Mouse (Mus musculus): ENCODE measurements around the gene Cdh4.

Gene Cdh4

DNA sequence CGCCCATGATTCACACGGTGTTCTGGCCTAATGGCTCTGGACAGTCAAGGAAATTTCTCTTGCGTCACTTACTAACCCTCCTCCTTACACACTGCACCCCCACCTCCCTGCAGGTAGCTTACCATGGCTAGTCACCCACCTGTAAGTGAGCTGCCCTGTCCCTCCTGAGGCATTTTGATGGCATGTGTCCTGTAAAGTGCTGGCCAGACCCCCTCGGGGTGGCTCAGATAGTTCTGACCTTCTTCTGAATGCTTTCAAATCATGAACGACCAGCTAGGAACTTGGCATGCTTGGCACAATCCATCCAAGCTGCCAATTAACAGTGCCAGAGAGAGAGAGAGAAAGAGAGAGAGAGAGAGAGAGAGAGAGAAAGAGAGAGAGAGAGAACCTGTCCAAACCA lies 368.9 kb downstream of the Cdh4 start:
- ChIA-PET POLR2A (interaction anchor here in 1 of 4 experiments (0.6 to 1.8 kb wide), 2 partner anchors 13 to 1255 kb away, joined by 4 to 5 read pairs; no protein-coding TSS in a partner anchor), CTCF (interaction anchor here in 1 of 4 experiments (1.3 kb wide), 1 partner anchor 62 kb away, joined by 4 read pairs; no protein-coding TSS in a partner anchor)

DNA sequence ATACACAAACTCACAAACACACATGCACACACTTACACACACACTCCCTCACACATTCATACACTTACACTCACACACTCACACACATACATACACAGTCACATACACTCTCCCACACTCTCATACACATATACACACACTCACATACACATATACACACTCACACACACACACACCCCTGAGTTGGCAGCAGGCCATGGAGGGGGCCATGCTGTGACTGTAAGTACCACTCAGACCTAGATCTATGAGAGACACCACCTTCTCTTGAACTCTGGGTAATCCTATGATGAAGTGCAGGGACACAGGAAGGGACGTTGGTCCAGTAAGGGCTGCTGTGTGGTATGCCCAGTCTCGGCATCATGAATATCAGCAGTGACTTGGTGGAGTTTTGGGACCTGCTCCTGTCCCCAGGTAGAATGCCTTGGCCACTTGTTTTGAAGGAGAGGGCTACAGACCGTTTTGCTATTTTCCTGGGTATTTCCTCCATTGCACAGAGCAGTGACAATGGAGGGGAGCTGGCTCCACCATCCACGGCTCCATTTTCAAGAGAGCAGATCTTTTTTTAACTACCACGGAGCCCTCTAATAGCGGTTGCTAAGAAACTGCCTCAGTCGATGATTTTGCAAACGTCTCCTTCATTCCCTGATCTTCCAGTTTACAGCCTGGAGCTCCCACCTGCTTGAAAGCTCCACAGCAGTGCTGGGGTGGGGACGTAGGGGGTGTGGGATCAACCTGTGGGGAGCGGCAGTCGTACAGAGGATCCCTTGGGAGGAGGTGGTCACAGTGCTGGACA lies 371.0 kb downstream of the Cdh4 start:
- ChIA-PET CTCF (no interaction called here), POLR2A (interaction anchor here in 1 of 4 experiments (1.8 kb wide), 1 partner anchor 11 kb away, joined by 5 read pairs; no protein-coding TSS in a partner anchor)

DNA sequence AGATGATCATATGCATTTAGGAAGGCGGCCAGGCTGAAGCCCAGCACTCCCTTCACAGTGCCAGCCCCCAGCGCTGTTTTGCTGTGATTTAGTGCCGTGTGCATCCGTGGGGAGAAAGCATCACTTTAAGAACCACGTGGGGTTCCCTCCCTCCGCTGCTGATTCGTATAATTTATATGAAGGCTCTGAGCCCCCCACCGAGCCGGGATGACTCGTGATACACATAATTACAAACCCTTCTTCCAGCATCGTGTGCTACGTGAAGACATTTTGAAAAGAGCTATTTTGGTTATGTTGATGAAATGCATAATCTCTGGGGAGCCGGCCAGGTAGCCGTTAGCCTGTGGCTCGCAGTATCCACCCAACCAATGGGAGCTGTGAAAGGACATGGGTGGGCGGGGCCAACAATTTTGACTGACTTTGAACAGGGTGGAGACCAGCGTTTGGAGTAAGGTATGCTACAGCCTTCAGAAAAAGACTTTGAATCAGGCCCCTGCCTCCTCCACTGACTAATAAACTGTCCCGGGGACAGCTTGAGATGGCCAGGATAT lies 382.6 kb downstream of the Cdh4 start:
- POLR2A ChIA-PET = interaction anchor here in 1 of 4 experiments (0.6 kb wide), 1 partner anchor 8 kb away, joined by 3 read pairs; no protein-coding TSS in a partner anchor
- CTCF ChIA-PET = no interaction called here

DNA sequence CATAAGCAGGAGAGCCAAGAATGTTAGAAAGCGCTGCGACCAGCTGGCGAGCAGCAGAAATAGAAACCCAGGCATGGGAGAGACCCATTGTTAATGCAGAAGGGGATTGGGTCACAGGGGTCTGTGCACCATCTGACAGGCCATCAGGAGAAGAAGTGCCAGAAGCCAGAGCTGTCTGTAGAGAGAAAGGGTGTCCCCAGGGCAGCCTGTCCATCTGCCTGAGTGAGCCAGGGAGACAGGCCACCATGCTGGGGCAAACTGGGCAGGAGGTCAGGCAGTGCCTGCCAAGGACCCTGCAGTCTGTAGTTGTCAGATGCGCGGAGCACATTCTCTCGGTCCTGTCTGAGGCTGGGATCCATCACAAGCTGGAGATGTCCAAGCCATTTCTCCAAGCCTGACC lies 386.7 kb downstream of the Cdh4 start:
- ChIA-PET CTCF (interaction anchor here in 1 of 4 experiments (1.3 to 1.4 kb wide), 2 partner anchors 45 to 48 kb away, joined by 3 read pairs; no protein-coding TSS in a partner anchor), POLR2A (no interaction called here)

DNA sequence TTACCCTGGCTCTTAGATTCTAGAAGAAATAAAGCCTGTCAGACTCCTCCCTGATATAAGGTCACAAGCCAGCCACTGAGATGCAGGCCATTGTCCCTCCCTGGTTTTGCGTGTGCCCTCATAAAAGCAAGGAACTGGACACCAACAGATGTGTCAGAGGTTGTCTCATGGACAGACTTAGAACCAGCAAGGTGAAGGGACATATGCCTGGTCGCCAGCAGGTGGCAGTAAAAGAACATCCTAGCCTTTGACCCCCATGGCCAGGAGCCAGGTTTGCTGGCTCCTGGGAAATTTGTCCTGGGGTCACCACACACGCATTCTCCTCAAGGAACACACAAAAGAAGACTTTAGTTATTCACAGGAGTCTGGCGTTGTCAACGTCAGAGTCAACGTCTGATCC lies 387.7 kb downstream of the Cdh4 start:
- POLR2A ChIA-PET = interaction anchor here in 1 of 4 experiments (0.8 kb wide), 1 partner anchor 10 kb away, joined by 3 read pairs; no protein-coding TSS in a partner anchor

DNA sequence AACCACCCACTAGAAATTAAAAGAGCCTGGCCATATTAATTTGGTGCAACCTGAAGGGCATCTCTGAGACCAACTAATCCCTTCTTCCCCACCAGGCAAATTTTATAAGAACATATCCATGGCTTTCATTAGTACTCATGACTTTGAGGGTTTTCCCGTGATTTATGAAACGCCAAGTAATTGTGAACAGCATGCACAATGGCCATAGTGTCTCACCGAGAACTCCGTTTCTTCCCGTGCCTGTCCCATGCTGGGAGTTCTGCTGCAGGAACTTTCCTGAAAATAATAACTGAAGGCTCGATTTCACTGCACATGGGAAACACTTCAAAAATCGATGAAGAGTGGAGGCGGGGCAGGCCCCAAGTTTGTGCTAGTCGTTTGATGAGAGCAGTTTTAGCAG lies 392.7 kb downstream of the Cdh4 start:
- ChIA-PET CTCF (interaction anchor here in 1 of 4 experiments (1.1 kb wide), 1 partner anchor 39 kb away, joined by 3 read pairs; no protein-coding TSS in a partner anchor), POLR2A (interaction anchor here in 1 of 4 experiments (1.1 to 1.3 kb wide), 2 partner anchors 12 to 29 kb away, joined by 4 to 5 read pairs; no protein-coding TSS in a partner anchor)

More for the DNA sequence above, 387.7 kb downstream of the Cdh4 start:
- CTCF ChIA-PET = interaction anchor here in 2 of 4 experiments (1.2 to 1.4 kb wide), 2 partner anchors 34 to 221 kb away, joined by 3 to 6 read pairs; no protein-coding TSS in a partner anchor

DNA sequence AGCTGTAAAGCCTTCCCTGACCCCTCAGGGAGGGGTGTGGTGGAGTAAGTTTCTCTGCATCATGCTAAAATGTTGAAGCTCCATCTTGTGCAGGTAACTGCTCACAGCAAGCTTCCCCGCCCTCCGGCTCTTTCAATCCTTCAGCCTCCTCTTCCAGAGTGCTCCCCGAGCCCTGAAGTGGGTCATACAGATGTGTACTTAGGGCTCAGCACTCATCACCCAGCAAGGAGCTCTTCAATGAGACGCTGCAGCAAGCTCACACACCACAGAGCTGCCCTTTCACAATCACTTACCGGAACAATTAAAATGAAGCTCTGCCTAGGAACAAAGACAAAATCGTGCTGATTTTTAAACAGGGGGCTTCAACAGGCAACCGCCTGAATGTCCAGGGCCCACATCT lies 393.3 kb downstream of the Cdh4 start:
- ChIA-PET POLR2A (interaction anchor here in 2 of 4 experiments (0.5 to 1.3 kb wide), 4 partner anchors 11 to 28 kb away, joined by 3 to 5 read pairs (median 4); no protein-coding TSS in a partner anchor), CTCF (interaction anchor here in 2 of 4 experiments (0.6 to 1.1 kb wide), 2 partner anchors 37 to 38 kb away, joined by 3 read pairs; no protein-coding TSS in a partner anchor)

DNA sequence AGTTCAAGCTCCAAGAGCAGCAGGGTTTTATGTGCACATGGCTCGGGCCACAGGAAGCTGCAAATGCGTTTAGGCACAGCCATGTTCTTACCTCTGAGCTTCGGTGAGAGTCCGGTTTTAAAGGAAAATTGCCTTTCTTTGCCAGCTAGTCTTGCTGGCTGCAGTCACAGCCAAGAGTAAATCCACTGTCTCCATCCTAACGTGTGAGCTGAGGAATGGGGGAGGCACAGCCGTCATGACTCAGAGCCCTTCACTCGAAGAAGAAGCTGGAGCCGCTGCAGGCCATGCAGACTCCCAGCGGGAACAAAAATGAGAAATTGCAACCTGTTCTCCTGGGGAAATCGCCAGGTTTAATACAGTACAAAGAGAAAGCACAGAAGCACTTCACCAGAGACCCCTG lies 395.0 kb downstream of the Cdh4 start:
- CTCF ChIA-PET = no interaction called here

DNA sequence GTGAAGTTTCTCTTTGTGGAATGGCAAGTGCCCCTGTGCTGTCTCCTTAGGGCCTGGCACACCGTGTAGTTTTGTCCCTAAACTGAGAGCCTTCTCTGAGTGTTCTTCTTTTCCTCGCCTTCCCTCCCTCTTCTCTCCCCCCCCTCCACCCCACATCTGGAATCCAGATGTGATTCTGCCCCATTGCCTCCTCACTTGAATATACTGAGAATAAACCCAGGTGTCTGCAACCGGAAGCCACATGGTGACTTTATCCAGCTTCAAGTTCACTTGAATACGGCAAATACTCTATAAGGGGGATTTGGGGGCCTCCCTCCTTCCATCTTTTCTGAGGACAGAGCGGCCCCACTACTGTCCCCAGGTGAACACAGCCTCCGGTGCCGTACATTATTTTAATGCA lies 395.8 kb downstream of the Cdh4 start:
- ChIA-PET CTCF (interaction anchor here in 1 of 4 experiments (1.2 kb wide), 1 partner anchor 39 kb away, joined by 3 read pairs; no protein-coding TSS in a partner anchor), POLR2A (no interaction called here)

More for the DNA sequence above, 395.0 kb downstream of the Cdh4 start:
- POLR2A ChIA-PET = no interaction called here

DNA sequence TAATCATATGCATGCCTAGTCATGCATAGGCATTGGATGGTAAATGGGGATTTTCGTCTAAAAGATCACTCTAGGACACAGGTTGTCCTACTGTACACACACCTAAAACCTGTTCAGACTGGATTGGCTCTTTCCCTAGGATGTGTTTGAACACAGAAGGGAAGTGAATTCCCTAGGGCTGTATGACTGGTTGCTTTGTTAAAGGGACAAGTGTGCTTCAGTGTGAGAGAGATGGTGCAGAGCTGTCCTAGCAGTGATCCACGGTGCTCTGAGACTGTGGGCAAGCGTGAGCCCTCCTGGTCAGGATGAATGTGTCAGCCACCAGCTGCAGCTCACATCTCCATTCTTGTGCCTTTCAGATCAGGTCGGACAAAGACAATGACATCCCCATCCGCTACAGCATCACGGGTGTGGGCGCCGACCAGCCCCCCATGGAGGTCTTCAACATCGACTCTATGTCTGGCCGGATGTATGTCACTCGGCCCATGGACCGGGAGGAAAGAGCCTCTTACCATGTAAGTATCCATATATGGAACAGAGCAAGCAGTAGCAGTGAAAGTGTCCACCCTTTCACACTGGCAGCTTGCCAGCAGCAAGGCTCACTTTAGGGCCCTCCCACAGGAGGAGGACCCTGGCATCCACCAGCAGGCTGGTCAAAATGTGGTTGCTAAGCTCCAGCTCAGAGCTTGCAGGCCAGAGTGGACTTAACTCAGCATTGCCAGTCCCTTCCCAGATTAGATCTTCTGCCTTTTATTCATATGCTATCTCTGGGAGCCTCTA lies 400.6 kb downstream of the Cdh4 start:
- POLR2A ChIA-PET = no interaction called here
- CTCF ChIA-PET = interaction anchor here in 1 of 4 experiments (2.0 kb wide), 1 partner anchor 34 kb away, joined by 4 read pairs; no protein-coding TSS in a partner anchor

DNA sequence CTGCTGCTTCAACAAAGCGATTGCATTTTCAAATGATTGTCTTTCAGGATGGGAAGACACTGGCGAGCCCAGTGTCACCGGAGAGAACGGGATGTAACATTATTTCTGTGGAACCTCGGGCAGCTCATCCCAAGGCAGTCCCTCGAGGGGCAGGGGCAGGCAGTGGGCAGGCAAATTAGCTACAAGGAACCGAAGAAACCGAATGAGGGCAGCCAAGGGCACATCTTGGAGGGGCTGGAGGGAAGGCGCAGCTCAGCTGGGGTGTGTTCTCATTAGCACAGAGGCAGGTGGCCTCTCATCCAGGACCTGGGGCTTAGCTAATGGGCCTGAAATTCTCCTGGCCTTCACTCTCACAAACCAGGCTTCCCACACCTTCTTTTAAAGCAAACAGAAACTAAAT lies 407.5 kb downstream of the Cdh4 start:
- ChIA-PET CTCF (interaction anchor here in 3 of 4 experiments (0.6 to 1.5 kb wide), 3 partner anchors 11 to 128 kb away, joined by 3 to 6 read pairs (median 3); no protein-coding TSS in a partner anchor), POLR2A (interaction anchor here in 1 of 4 experiments (0.7 kb wide), 1 partner anchor 535 kb away, joined by 4 read pairs; no protein-coding TSS in a partner anchor)

DNA sequence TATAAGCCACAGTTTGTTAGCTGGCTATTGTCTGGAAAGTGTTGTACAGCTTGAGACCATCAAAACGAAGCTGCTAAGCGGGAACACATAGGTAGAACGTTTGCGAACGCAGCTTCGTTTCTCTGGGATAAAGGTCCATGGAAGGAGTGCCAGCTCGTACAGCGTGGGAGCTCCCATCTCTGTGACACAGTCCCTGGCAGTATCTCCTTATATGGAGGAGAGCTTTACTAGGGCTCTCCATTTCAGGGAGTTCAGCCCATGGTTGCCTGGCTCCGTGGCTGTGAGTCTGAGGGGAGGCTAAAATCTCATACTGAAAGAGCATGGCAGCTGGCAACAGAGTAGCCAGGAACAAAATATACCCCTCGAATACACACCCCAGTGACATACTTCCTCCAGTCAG lies 409.9 kb downstream of the Cdh4 start:
- POLR2A ChIA-PET = no interaction called here
- CTCF ChIA-PET = interaction anchor here in 3 of 4 experiments (0.6 to 1.6 kb wide), 4 partner anchors 11 to 643 kb away, joined by 3 to 8 read pairs (median 3); no protein-coding TSS in a partner anchor

DNA sequence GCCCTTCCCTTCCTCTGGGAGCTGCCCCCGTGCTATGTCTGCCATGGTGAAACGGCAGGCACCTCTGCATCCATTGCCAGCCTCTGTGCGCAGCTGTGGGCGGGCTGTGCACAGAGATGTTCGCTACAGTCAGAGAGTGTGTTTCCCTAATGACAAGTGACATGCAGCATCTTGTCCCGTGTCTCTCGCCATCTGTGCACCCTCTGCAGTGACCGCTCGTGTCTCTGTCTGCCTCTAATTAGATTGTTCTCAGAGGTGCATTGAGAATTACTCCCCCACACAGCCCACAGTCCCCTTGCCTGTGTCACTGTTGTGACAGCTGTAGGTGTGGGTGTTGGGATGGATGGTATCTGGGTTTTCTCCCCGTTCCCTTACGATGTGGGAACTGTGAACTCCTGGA lies 410.6 kb downstream of the Cdh4 start:
- ChIA-PET CTCF (interaction anchor here in 2 of 4 experiments (0.6 to 1.6 kb wide), 2 partner anchors 11 kb away, joined by 3 to 8 read pairs; no protein-coding TSS in a partner anchor), POLR2A (interaction anchor here in 2 of 4 experiments (0.6 kb wide), 2 partner anchors 164 to 921 kb away, joined by 3 to 4 read pairs; no protein-coding TSS in a partner anchor)

DNA sequence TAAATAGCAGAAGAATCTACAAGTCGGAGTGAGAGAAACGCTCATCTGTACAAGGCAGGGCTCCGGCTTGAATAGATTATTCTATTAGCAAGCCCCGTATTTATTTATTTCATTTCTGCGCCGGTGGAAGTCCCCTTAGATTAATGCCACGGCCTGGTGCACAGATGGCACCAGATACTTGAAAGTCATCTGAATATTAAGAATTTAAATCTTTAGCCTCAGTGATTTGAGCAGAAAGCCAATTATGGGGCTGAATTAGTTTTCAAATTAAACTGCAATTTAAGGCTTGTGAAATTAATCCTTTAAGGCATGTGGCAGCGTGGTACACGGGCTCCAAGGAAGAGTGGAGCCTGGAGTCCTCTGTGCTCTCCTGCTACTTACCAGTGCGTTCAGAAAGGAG lies 411.7 kb downstream of the Cdh4 start:
- CTCF ChIA-PET = interaction anchor here in 1 of 4 experiments (0.6 kb wide), 1 partner anchor 31 kb away, joined by 4 read pairs; no protein-coding TSS in a partner anchor

DNA sequence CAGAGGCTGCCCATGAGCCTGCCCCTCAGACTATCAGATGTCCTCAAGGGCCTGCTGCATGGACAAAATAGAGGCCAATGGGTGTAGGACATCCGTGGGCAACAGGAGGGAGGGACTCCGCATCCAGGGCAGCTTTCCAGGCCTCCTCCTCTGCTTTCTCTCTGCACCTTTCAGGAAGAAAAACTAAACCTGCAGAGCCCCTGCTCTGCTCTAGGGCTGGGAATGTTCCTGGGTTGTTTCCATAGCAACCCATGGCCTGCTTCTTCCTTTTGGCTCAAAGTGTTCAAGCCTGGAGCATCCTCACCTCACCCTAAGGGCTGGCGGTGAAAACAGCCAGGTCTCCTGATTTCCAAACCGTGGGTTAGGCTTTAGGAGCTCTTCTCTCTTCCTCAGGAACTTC lies 414.9 kb downstream of the Cdh4 start:
- ChIA-PET POLR2A (interaction anchor here in 2 of 4 experiments (1.4 to 1.6 kb wide), 2 partner anchors 11 to 16 kb away, joined by 3 read pairs; no protein-coding TSS in a partner anchor), CTCF (no interaction called here)

More for the DNA sequence above, 411.7 kb downstream of the Cdh4 start:
- POLR2A ChIA-PET = no interaction called here

DNA sequence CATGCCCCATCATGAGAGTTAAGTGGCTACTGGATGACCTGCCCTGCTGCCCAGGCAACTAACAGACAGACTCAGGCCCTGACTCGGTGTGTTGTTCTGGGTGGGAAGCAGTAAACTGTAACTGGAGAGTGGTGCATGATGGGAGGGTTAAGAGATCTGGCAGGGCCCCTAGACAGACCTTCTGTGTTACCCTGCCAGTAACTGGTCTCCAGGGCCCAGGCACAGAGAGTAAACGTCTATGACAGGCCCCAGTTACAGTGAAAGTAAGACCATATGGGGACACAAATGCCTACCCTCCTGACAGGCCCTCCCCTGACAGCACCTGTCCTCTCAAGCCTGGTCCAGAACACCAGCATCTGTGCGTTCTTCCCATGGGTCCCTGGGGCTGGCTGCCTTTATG lies 420.4 kb downstream of the Cdh4 start:
- ChIA-PET CTCF (interaction anchor here in 3 of 4 experiments (0.7 to 3.0 kb wide), 5 partner anchors 10 to 96 kb away, joined by 3 to 13 read pairs (median 7); no protein-coding TSS in a partner anchor), POLR2A (no interaction called here)

DNA sequence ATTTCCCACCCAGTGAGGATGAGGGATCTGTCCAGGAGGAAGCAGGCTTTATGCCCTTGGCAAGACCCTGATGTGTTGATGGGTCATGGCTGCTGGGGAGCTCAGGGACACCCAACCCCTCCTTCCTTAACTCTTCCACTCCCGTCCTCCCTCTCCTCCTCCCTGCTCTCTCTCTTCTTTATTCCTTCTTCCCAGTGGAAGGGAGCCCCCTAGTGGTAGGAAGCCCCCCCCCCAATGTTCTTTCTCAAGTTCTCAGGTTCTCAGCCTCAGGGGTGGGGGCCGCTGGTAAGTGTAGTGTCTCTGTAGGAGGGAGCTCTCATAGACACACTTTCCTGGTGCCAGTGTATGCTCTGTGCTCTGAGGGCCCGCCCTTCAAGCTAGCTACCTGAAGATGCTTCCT lies 421.0 kb downstream of the Cdh4 start:
- POLR2A ChIA-PET = interaction anchor here in 2 of 4 experiments (0.8 to 1.2 kb wide), 2 partner anchors 16 to 28 kb away, joined by 3 to 4 read pairs; no protein-coding TSS in a partner anchor
- CTCF ChIA-PET = interaction anchor here (0.6 to 3.0 kb wide), 18 partner anchors 9 to 1356 kb away, joined by 3 to 13 read pairs (median 4); no protein-coding TSS in a partner anchor

DNA sequence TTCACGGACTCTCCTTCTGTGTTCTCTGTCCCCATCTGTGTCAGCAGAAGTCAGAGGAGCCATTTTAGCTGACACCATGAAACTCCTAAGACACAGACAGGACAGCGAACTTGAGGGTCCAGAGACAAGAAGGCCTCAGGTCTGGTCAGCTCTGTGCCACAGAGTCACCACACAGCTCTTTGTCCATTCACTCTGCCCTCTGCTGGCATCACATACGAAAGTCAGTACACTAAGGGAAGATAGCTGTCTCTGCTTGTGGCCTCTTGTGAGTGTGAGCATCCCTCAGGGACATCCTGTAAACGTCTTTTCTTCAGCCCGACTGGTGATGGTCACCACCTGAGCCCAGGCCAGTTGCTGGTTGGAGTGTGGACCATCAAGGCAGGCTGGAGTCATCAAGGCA lies 422.9 kb downstream of the Cdh4 start:
- CTCF ChIA-PET = interaction anchor here in 3 of 4 experiments (0.5 to 3.0 kb wide), 12 partner anchors 8 to 1727 kb away, joined by 3 to 13 read pairs (median 5); no protein-coding TSS in a partner anchor
- POLR2A ChIA-PET = interaction anchor here in 2 of 4 experiments (0.6 kb wide), 2 partner anchors 856 to 1751 kb away, joined by 3 to 4 read pairs; no protein-coding TSS in a partner anchor
